Mouse (Mus musculus) ovary, postnatal 36 days (tissue): ENCODE data around the gene Rflna.

Experiments
- DNase-seq: peaks from one replicate; pipeline ENCODE4 v3.0.0; 2022; ENCODE audit warnings: low spot score, mixed read lengths

Rflna gene

GRCm38 (mm10) chr5:125002969-125003872 is at the start of gene Rflna:
Gene Rflna, plus strand, starts transcription at chr5:125003221.
- peak; percentile 55 for DNase-seq

- DNase-seq, result no peak
Observed at GRCm38 (mm10) chr5:124954404-124955305, 48.4 kb upstream of the Rflna start.

GRCm38 (mm10) chr5:124957491-124957890 is 45.5 kb upstream of the Rflna start:
- DNase-seq, result no peak

- no peak for DNase-seq
Observed at GRCm38 (mm10) chr5:124959099-124959498, 43.9 kb upstream of the Rflna start.

GRCm38 (mm10) chr5:124960131-124960901 is 42.7 kb upstream of the Rflna start:
- DNase-seq, result peak; percentile 18

- DNase-seq, result no peak
Observed at GRCm38 (mm10) chr5:124961433-124961832, 41.6 kb upstream of the Rflna start.

GRCm38 (mm10) chr5:124962761-124963160 is 40.3 kb upstream of the Rflna start:
- no peak for DNase-seq

GRCm38 (mm10) chr5:124963806-124964672 is 39.0 kb upstream of the Rflna start:
- peak; percentile 12 for DNase-seq

- DNase-seq, result no peak
Observed at GRCm38 (mm10) chr5:124966622-124967332, 36.2 kb upstream of the Rflna start.

GRCm38 (mm10) chr5:124969790-124970189 is 33.2 kb upstream of the Rflna start:
- no peak for DNase-seq

- DNase-seq, result no peak
Observed at GRCm38 (mm10) chr5:124986222-124986621, 16.8 kb upstream of the Rflna start.

GRCm38 (mm10) chr5:124986656-124987055 is 16.4 kb upstream of the Rflna start:
- DNase-seq, result no peak

GRCm38 (mm10) chr5:124989724-124990123 is 13.3 kb upstream of the Rflna start:
- DNase-seq, result no peak

- DNase-seq, result no peak
Observed at GRCm38 (mm10) chr5:124992323-124992722, 10.7 kb upstream of the Rflna start.

- DNase-seq, result no peak
Observed at GRCm38 (mm10) chr5:124992891-124993290, 10.1 kb upstream of the Rflna start.

GRCm38 (mm10) chr5:124996816-124997215 is 6.2 kb upstream of the Rflna start:
- DNase-seq, result no peak

- no peak for DNase-seq
Observed at GRCm38 (mm10) chr5:124997913-124998312, 5.1 kb upstream of the Rflna start.

GRCm38 (mm10) chr5:125000756-125001250 is 2.2 kb upstream of the Rflna start:
- no peak for DNase-seq

GRCm38 (mm10) chr5:125003873-125004255 is 843 bp downstream of the Rflna start:
- DNase-seq, result no peak
